Mouse (Mus musculus): ENCODE measurements at regions not wholly inside any gene's neighbourhood (a gene's known extent, or its start where the extent isn't known, plus 50 kb on each side); places are given as distances from the start of the nearest gene placed in this dataset.

- DNase-seq: no peak
Measured at GRCm38 (mm10) chr1:73285342-73285741, 269.6 kb upstream of the Tnp1 start.

GRCm38 (mm10) chr1:73274480-73274879, 258.8 kb upstream of the Tnp1 start:
- DNase-seq: no peak

DNA sequence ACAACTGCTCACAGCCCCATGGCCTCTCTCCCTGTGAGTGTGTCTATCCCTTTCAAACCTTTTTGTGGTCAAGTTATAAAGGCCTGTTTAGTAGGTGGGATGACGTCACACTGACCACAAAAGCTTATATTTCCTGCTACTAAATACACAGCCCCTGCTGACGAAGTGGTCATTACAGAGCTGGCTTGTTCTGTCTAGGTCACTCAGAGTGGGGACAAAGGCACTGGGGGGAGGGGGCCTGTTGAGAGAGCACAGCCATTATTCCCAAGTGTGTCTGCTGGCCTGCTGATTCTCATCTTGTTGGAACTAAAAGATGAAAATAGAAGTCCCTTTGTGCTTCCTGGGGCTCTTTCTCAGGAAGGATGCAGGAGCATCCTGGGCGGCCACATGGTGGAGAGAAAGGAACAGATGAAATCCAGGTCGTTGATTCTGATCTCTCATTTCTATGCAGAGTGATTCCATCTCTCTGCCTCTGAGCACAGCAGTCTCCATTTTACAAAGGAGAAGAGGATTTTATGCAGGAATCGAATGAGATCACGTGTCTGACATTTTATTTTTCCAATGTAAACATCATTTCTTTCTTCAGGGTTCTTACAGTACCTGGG, 255.2 kb upstream of the Tnp1 start:
- DNase-seq: no peak

DNA sequence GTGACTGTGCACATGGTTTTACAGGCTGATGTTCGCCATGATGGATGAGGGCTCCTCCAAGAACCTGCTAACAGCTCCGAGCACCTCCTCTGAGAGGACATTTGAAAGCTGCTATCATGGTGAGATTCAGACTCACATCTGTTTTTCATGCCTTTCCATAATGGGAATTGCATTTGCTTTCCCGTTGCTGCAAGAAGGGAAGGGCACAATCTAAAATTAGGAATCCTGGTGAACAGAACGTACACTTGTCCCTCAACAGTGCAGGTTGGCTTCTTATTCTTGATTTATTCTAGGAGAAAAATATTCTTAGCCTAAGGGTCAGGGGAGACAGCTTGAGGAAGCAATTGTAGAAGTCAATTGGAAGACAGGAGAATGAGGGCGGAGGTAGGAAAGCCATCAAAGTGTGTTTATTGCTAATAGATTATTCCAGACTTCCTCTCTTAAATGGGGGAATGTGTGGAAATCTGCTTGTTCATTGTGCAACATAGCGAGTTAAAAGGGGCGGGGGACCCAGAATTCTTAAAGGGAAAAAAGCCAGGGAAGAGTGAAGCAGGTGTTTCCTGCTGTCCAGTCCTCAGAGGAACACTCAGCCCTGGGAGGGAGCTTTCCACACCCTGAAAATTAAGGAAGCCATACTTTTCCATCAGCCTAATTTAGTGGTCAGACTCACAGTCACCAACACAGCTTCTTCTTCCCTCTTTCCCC, 253.5 kb upstream of the Tnp1 start:
- DNase-seq: no peak

GRCm38 (mm10) chr1:73265009-73265408, 249.3 kb upstream of the Tnp1 start:
- no peak for DNase-seq

GRCm38 (mm10) chr1:73264245-73264644, 248.5 kb upstream of the Tnp1 start:
- no peak for DNase-seq

GRCm38 (mm10) chr1:73259525-73260098, 243.9 kb upstream of the Tnp1 start:
- DNase-seq: no peak

GRCm38 (mm10) chr1:73257263-73257662, 241.6 kb upstream of the Tnp1 start:
- no peak for DNase-seq

DNA sequence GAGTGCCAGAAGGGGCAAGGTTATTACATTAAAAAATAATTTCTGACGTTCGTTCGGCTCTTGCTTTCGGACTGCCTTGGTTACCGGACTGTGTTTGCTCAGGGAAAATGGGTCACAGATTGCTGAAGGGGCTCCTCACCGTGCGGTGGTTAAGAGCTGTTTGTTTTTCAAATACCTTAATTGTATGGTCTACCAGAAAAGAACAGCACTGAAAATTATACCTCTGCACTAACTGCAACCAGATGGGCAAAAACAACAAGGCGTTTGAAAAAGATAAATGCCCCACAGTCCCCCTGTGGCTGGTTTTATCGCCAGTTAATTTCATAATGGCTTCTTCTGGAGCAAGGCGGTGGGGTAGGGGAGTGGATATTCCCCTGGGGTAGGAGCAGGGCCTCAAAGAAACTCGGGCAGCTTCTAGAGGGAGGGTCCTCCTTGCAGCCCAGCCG, 236.2 kb upstream of the Tnp1 start:
- no peak for DNase-seq

DNA sequence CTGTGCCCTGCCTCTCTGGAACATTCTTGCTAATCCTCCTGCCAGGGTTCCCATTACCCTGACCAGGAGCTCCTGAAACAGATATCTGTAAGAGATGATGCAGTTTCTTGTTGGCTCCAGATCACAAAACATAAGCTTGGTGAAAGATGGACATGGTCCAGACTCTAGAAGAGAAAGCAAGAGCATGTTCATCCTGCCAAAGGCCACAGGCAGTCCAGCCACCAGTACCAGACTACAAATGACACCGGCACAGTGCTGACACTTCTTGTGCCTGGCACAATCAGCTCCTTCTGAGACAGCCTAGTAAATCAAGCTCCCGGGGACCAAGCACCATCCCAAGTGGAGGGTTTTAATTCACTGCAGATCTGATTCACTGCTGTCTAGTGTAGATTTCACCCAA, 228.3 kb upstream of the Tnp1 start:
- DNase-seq: no peak

GRCm38 (mm10) chr1:73242290-73242689, 226.6 kb upstream of the Tnp1 start:
- no peak for DNase-seq

DNA sequence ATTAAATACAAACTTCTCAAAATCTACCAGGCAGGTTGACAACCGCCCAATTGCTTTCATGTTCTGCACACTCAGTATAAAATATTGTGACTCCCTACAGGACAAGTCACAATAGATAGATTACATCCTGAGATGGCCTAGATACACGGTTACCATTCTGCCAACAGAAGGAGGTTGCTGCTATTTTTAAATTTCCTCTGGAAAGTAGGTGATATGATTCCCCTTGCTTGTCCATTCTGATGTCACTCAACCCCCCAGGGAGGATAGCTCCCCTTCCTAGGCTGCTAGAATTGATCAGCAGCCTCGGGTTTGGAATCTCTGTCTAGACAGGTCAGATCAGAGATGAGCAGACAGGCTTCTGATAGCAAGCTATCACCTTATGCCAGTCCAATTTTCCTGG, 221.2 kb upstream of the Tnp1 start:
- DNase-seq: no peak

DNA sequence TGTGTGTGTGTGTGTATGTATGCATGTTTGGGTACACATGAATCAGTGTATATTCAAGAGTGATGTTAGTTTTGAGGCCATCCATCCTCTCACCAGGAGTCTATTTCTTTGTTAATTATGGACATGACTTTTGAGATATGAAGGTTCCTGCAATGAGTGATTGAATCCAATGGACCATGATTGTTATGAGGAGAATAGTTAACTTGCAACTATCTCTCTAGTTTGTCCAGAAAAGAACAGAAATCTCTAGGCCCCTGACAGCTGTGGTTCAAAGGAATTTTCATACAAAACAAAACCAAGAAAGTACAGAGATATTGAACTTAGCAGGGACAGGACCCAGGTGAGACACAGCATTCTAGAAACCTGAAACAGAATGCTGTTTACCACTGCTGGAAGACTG, 217.9 kb upstream of the Tnp1 start:
- no peak for DNase-seq

DNA sequence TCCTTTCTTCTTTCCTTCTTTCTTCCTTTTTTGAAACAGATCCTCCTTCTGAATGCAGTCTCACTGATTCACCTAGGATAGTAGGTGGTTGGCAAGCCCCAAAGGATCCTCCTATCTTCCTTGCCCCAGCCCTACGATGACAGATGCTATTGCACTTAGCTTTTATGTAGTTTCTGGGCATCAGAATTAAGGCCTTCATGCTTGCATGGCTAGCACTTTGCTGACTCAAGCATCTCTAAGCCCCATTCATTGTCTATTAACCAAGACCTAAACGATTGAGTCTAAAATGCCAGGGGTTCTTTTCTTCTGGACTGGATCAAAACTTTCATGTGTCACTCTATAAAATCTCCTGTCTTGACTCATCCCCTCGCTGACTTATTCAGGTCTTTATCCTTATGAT, 217.3 kb upstream of the Tnp1 start:
- no peak for DNase-seq

GRCm38 (mm10) chr1:73230611-73231010, 214.9 kb upstream of the Tnp1 start:
- no peak for DNase-seq

DNA sequence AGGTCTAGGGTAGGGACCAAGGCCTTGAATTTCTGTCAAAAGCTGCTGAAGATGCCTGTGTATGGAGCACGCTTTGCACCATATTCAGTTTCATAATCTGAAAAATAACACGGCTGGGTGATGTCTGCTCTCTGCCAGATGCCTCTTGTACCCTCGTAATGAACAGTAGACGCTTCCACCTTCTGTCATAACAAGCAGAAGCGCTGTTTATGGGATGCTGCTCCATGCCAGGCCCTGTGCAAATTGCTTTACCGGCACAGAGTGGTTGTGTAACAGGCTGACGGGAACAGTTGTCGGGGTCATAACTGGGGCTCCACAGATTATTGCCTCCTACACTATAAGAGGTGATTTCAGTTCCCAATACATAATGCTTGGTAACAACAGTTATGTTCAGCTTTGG, 211.5 kb upstream of the Tnp1 start:
- no peak for DNase-seq

DNA sequence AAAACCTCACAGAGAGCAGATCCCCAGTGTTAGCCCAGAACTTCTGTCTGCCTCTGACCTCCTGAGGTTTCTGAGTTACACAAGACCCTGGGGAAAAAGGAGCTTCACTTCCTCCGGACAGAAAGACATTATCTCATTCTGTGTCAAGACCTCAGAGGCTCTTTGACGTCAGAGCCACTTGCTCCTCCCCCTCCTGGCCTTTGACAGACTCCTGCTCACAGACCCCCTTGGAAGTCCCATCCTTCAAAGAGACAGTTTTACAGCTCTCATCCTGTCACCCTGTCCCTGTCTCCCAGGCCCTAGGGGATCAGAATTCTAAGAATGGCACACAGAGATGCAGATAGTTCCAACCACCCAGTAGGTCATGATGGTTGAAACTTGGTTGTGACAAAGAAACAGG, 206.2 kb upstream of the Tnp1 start:
- DNase-seq: no peak

DNA sequence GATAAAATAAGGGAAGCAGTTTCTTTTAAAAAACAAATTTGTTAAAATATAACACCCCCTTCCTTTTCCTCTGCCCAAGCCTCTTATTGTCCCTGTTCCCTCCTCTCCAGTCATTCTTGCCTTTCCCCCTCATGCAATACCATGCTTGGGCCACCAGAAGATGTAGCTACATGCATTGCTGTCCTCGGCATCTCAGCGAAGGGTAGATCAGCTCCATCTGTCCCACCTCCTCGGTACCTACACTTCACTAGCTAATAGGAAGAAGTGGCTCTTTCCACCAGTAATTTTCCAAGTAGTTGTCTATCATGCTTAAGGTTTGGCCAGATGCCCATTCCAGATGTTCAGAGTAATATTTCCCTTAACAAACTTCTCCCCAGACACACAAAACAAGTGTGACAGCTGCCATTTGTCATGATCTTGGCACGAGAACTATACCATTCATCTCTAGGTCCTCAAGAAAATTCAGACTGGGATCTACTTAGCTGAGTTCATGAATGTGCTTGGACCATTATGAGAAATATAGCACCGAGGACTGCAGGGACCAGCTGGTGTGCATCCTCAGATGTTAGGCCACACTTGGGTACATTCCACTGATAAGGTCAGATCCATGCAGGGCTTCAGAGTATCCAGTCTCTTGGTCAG, 198.7 kb upstream of the Tnp1 start:
- no peak for DNase-seq

GRCm38 (mm10) chr1:73207421-73207820, 191.7 kb upstream of the Tnp1 start:
- DNase-seq: no peak

- DNase-seq: no peak
Measured at GRCm38 (mm10) chr1:73205788-73206187, 190.1 kb upstream of the Tnp1 start.

- no peak for DNase-seq
Measured at GRCm38 (mm10) chr1:73200112-73200511, 184.4 kb upstream of the Tnp1 start.

DNA sequence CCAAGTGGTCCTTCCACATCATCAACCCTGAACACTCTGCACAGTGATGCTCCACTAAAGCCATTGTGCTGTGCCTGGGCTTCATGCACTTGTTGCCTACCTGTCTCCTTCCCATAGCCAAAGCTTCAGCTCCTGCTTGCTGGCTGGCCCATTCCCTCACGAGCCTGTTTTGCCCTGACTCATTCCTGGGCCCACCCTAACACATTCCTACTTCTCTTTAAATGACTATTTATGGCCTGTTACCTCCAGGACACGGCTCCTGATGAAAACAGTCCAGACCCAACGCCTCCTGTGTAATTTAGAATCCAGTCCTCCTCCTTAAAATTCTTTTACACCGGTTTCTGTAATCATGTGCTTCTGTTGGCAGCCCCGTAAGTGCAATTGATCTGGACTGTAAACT, 175.1 kb upstream of the Tnp1 start:
- no peak for DNase-seq

GRCm38 (mm10) chr1:73188796-73189195, 173.1 kb upstream of the Tnp1 start:
- no peak for DNase-seq

GRCm38 (mm10) chr1:73184477-73184876, 168.8 kb upstream of the Tnp1 start:
- DNase-seq: no peak

Measured in thymus, postnatal 14 days (tissue).